Mouse (Mus musculus) forelimb bud, embryonic 11.5 days (tissue): ENCODE measurements around the gene Gm48551.

Experiments used
- DNase-seq: peaks from one replicate; pipeline ENCODE4 v3.0.0-alpha.2; 2012; ENCODE audit warnings: low read depth, low spot score

Gm48551 gene

DNA sequence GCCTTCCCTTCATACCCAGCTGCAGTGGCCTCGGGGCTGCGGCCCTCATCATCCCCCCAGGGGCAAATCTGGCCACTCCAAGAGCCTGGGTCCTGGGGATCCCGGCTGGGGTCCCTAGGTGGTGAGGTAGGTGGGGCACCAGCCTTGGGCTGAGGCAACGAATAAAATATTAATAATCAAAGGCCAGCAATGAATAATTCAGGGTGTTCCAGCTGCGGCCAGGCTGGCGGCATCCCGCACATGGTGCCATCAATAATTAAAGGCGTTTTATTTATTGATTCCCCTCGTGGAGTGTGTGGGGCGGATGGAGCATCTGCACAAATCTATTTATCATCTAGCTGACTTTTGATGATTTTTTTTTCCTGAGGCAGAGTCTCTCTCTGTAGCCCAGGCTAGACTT, 19.2 kb downstream of the Gm48551 start:
- DNase-seq: no peak

DNA sequence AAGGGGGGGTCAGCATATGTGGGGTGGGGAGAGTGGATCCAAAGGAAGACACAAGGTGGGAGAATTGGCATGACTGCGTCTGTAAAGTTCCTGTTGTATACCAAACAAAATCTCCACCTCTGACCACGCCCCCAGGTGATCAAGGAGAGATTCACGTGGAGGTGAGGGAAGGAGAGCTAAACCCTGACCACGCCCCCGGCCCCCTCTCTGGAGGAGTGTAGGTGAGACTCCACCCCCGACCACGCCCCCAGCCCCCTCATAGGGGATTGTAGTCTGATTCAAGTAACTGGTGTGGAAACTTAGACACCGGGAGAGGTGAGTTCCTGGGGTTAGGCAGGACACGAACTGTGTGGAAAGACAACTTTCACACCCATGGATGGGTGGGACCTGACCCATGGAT, 19.8 kb downstream of the Gm48551 start:
- DNase-seq: no peak

GRCm38 (mm10) chr10:81404720-81405119, 20.5 kb downstream of the Gm48551 start:
- DNase-seq: no peak

GRCm38 (mm10) chr10:81405588-81406201, 21.4 kb downstream of the Gm48551 start:
- no peak for DNase-seq

- no peak for DNase-seq
These were observed 22.5 kb downstream of the Gm48551 start for GRCm38 (mm10) chr10:81406504-81407440.

DNA sequence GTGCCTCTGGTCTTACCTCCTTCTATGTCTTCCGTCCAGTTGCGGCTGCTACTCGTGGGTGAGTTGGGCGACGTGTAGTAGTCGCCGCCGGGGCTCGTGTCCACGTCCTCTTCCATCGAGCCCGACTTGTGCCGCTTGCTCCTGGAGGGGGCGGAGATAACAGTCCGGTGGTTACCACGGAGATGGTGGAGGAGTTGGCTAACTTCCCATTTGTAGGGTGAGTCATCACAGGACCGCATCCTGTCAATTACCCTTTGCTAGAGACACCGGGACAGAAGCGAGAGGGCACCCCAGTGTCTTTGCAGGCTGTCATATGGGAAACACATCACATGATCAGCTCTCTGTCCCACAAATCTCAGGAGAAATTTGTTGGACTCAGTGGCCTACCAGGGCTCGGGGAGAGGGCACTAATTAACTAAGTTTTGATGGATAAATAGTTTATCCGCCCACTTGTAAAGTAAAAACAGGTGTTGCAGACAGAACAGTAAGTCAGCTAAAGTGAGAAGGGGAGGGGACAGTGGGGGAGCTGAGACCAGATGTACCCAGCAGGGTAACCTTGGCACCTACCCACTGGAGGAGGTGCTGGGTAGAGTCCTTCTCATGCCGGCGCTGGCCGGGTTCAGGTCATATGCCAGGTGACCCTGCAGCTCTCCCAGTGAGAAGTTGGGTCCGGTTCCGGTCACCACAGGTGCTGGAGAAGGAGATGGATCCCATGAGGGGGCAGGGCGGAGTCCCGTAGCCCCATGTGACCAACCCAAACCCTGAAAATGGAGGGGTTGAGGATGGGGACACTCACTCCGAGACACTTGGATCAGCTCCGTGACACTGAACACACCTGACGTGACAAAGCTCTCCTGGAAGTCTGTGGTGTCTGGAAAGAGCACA, 23.5 kb downstream of the Gm48551 start:
- peak; percentile 50 for DNase-seq

DNA sequence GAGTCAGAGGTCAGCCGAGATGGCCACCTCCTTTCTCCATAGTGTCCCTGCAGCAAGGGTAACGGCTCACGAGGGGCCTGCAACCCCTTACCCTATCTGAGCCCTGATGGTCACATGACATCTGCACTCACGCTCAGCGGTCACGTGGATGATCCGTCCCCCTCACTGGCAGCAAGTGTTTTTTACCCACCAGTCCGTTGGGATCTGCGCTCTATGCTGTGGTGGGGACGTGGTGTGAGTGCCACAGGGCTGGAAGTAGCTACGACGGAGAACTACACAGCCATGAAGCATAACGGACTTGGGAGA, 24.1 kb downstream of the Gm48551 start:
- DNase-seq: no peak

DNA sequence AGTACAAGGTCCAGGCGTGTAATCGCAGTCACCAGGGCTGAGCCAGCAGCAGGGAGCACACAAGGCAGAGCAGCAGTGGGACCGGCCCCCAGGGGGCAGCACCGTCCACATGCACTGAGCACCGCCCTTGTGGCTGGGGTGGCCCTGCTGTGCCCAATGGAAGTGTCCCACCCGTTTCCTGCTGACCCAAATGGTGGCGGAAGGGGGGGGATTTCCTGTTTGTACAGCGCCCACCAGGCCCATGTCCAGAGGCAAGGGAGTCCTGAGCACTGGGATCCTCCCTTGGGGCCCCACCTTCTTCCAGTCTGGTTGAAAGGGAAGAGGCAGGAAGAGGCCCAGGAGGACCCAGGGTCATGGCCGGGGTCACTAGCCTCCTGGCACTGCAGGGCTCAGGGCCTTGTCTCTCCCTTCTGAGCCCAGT, 24.6 kb downstream of the Gm48551 start:
- peak; percentile 59 for DNase-seq

GRCm38 (mm10) chr10:81409330-81409729, 25.1 kb downstream of the Gm48551 start:
- no peak for DNase-seq

- DNase-seq: no peak
These were observed 26.1 kb downstream of the Gm48551 start for GRCm38 (mm10) chr10:81410350-81410749.

DNA sequence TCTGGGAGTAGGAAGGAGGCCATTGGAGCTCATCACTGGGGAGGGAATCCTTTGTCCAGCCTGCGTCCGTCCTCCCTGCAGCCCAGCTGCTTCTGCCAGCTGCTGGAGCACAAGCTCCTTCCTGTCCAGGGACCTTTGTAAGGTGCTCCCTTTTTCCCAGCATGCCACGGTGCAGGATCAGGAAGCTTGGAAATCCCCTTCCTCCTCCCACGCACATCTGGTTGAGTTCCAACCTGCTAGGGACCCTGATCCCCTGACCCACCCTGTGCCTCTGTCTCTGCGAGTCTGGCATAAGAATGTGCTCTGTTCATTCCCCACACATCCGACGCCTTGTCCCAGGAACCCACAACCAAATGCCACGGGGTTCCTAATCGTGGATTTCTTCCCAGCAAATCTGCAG, 26.7 kb downstream of the Gm48551 start:
- no peak for DNase-seq

GRCm38 (mm10) chr10:81411471-81412400, 27.5 kb downstream of the Gm48551 start:
- DNase-seq: no peak

DNA sequence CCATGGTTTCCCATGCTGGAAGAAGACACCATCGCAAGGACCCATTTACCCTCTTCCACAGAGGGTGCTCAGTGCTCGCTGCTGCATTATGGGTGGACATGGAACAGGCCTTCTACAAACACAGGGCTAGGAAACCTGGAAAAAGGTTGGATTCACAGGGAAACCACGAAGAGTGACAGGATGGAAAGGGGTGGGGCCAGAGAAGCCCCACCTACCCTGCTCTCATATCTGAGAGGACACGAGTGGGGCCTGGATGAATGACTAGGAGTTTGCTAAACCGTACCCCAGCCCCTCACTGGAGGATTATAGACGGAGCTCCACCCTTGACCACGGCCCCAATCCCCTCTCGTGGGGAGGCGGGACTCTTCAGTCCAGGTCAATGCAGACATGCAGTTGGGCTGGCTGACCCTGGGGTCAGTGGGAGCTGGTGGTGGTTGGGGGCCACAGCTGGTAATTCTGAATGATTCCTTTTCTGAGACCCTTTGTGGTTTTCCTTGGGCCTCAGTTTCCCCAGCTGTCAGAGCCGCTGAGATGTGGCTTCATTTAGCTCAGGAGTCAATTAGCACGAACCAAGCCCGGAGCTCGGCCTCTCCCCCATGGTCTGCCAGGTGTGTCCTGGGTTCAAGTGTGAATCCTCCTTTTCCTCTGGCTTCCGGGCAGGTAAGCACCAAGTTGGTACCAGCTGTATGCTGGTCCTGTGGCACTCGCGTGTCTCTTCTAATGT, 28.5 kb downstream of the Gm48551 start:
- DNase-seq: no peak

- DNase-seq: peak; percentile 57
These were observed 29.3 kb downstream of the Gm48551 start for GRCm38 (mm10) chr10:81413310-81414261.

- peak; percentile 62 for DNase-seq
These were observed 30.4 kb downstream of the Gm48551 start for GRCm38 (mm10) chr10:81414682-81415081.

DNA sequence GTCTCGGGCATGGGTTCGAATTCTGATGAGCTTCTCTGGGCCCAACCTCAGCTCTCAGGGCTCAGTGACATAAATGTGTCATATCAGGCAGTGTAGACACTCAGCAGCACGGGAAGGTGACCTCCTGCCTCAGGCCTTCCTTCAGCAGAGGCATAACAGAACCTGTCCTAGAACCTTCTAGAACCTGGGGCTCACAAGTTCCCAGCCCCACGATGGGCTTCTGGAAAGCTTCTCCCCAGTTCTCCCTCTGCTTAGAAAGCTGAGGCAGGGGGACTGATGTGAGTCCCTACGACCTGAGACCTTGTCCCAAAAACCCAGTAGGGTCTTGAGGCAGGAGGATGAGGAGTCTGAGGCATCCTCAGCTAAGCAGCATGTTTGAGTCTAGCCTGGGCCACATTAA, 30.9 kb downstream of the Gm48551 start:
- no peak for DNase-seq

DNA sequence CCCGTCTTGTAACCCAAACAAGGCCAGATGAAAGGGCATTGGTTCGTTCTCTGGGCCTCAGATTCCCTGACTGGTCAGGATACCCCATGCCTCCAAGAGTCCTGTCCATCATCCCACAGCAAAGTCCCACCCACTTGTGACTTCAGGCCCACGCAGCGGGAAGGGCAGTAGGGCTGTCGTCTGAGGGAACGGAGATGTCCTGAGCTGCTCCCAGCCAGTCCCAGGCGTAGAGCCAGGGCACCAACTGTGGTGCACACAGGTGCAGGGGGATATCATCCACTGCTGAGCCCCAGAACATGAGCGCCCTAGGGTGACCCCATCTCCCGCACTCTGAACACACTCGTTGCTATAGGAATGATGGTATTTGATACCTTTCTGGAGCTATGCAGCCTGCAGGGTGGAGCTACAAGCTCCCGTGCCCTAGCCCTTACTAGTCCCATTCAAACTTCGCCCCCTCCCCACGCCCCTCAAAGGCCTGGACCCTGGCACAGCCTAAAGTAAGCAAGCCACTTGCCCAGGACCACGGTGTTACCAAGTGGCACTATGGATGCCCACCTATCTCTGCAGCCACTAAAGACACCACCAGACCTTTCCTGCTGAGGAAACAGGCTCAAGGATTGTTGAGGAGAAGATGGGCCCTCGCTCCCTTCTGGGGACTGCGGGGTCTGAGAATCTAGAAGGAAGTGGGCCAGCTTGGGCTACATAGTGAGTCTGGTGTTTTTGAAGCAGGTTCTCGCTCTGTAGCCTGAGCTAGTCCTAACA, 31.5 kb downstream of the Gm48551 start:
- DNase-seq: no peak

- DNase-seq: peak; percentile 75
These were observed 32.4 kb downstream of the Gm48551 start for GRCm38 (mm10) chr10:81416581-81417226.
